Mouse (Mus musculus) heart, embryonic 10.5 days (tissue): ENCODE measurements at regions not wholly inside any gene's neighbourhood (a gene's known extent, or its start where the extent isn't known, plus 50 kb on each side); places are given as distances from the start of the nearest gene placed in this dataset.

ENCODE experiments used
- DNase-seq: peaks from one replicate; pipeline ENCODE4 v3.0.0-alpha.2; 2017; ENCODE audit warnings: low spot score
- H3K27ac ChIP-seq: fragments of 300-500 bp; sonication (generic); 2 replicates; pipeline ENCODE4 v1.5.1; 2016; ENCODE audit warnings: mild to moderate bottlenecking
- H3K27me3 ChIP-seq: fragments of 300-500 bp; sonication (generic); 2 replicates; pipeline ENCODE4 v1.6.1; 2016; ENCODE audit warnings: mild to moderate bottlenecking; ENCODE audit not compliant: poor library complexity, insufficient read depth, severe bottlenecking
- H3K36me3 ChIP-seq: fragments of 300-500 bp; sonication (generic); 2 replicates; pipeline ENCODE4 v1.6.1; 2016; ENCODE audit warnings: mild to moderate bottlenecking, moderate library complexity
- H3K4me1 ChIP-seq: fragments of 300-500 bp; sonication (generic); 2 replicates; pipeline ENCODE4 v1.6.1; 2016; ENCODE audit warnings: mild to moderate bottlenecking
- H3K4me3 ChIP-seq: fragments of 300-500 bp; sonication (generic); 2 replicates; pipeline ENCODE4 v1.5.1; 2016; ENCODE audit warnings: mild to moderate bottlenecking, moderate library complexity
- H3K9me3 ChIP-seq: fragments of 300-500 bp; sonication (generic); 2 replicates; pipeline ENCODE4 v1.6.1; 2016; ENCODE audit warnings: mild to moderate bottlenecking, moderate library complexity
- WGBS: fragments of 180-500 bp; shearing (Covaris S2); methylation state at CpG from one replicate; pipeline ENCODE4 v1.1.7; 2016; 5-methylcytosine and 5-hydroxymethylcytosine counted together

DNA sequence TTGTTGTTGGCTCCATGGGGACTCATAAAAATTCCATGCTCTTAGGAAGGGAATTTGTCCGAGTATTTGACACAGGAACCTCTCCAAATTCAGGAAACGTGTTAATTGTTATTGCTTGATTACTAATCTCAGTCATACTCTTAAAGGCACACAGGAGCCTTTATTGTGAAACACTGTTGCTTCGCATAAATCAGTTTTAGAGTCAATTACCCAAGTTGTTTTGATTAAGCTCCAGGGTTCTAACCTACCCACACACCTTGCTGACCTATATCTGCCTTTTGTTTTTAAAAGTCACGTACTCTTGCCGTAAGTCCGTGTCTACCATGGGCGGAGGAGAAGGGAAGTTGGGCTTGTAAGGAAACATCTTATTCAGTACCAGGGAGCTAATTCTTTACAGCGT, 89.6 kb upstream of the Cxadr start:
- no peak overlapping the region for H3K4me3 ChIP-seq
- H3K4me1 ChIP-seq: no peaks in the 10 kb centered on the region
- no peaks in the 10 kb centered on the region for H3K36me3 ChIP-seq
- no peaks in the 10 kb centered on the region for H3K9me3 ChIP-seq
- 79% methylated on average over 8 of the region's 8 CpGs for WGBS
- H3K27ac ChIP-seq: no peak overlapping the region
- no peaks in the 10 kb centered on the region for H3K27me3 ChIP-seq
- DNase-seq: no peak

DNA sequence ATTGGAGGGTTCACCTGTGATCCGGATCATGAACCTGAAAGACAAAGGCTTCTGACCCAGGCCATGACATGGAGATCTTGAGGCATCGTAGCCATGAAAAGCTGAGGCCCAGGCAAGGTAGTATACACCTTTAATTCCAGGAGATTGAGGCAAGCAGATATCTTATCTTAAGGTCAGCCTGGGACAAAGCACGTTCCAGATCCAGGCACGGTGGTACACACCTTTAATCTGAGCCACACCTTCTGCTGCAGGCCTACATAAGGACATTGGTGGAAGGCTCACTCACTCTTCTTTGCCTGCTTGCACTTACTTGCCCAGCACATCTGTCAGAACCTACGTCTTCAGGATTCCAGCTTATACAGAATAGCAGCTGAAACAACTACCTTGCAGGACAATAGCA, 93.0 kb upstream of the Cxadr start:
- Histone ChIP-seq H3K27ac (no peak overlapping the region), H3K4me1 (no peaks in the 10 kb centered on the region), H3K9me3 (no peaks in the 10 kb centered on the region), H3K4me3 (no peak overlapping the region), H3K27me3 (no peaks in the 10 kb centered on the region), H3K36me3 (no peaks in the 10 kb centered on the region)
- no peak for DNase-seq
- 75% methylated on average over 5 of the region's 5 CpGs for WGBS

DNA sequence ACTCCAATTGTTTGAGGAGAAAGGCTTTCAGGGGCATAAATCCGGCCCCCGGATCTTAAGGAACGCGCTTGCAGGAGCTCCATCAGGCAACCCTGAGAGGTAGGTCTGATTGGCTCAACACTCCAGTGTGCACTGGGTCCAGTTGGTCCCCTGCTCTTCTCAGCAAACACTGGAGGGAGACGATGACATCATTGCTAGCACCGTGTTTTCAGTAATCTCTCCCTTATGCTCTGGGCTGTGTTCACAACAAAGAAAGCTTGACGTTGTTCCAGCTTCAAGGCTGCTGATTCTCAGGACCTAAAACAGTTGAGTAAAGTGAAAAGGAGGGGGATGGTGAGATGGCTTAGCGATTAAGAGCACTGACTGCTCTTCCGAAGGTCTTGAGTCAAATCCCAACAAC, 97.0 kb upstream of the Cxadr start:
- H3K9me3 ChIP-seq: no peaks in the 10 kb centered on the region
- no peaks in the 10 kb centered on the region for H3K27me3 ChIP-seq
- H3K27ac ChIP-seq: no peak overlapping the region
- WGBS: 75% methylated on average over 9 of the region's 9 CpGs
- H3K36me3 ChIP-seq: no peaks in the 10 kb centered on the region
- DNase-seq: no peak
- no peaks in the 10 kb centered on the region for H3K4me1 ChIP-seq
- no peak overlapping the region for H3K4me3 ChIP-seq

DNA sequence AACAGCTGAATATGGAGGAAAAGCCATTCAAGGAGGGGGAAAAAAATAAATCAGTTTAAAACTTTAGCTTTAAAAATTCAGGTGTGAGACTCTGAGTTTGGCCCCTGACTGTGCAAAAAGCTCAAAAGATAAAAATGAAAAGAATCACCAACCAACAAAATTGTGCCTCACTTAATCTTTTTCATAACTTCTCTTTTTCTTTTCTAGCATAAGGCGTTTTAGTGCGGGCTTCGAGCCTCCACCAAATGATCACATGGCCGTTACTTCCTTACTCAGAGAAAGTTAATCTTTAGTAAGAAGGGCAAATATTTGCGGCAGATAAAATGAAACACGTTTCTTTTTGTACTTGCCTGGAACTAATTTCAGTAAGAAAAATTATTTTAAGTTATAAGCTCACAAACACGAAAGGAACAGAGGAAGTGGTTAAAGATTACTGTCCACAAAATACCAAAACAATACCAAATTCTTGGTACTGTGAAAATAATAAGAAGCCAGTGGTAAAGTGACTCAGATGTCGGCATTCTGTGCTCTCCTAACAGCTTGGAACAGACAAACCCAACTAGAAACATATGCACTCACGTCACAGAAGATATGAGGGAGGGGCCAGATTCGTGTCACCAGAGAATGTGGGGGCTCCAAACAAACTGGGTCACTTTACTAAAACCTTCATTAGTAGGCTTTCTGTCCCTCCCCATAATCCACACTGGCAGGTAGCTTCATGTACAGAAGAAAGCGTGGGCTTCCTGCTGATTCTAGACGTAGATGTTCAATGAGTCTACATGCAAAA, 101.1 kb upstream of the Cxadr start:
- no peaks in the 10 kb centered on the region for H3K27me3 ChIP-seq
- no peaks in the 10 kb centered on the region for H3K9me3 ChIP-seq
- no peak overlapping the region for H3K4me3 ChIP-seq
- no peak for DNase-seq
- H3K4me1 ChIP-seq: no peaks in the 10 kb centered on the region
- H3K36me3 ChIP-seq: no peaks in the 10 kb centered on the region
- 78% methylated on average over 12 of the region's 12 CpGs for whole genome bisulfite sequencing
- H3K27ac ChIP-seq: no peak overlapping the region

DNA sequence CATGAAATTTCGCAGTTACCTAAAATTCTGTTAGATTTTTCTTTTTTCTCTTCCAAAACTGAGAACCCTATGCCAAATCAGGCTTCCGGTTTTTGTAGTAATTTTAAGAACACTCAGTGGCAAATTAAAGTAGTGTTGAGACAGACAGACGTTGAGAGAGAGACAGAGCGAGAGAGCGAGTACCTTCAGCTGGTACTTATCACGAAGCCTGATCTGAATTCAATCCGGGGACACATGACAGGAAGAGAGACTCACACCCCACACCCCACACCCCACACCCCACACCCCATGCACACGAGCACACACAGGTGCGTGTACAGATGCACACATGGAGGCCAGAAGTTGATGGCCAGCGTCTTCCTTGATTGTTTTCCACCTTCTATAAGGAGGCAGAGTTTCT, 102.0 kb upstream of the Cxadr start:
- Histone ChIP-seq H3K36me3 (no peaks in the 10 kb centered on the region), H3K9me3 (no peaks in the 10 kb centered on the region), H3K4me3 (no peak overlapping the region), H3K27ac (no peak overlapping the region), H3K4me1 (no peaks in the 10 kb centered on the region), H3K27me3 (no peaks in the 10 kb centered on the region)
- no peak for DNase-seq
- WGBS: 68% methylated on average over 10 of the region's 10 CpGs

DNA sequence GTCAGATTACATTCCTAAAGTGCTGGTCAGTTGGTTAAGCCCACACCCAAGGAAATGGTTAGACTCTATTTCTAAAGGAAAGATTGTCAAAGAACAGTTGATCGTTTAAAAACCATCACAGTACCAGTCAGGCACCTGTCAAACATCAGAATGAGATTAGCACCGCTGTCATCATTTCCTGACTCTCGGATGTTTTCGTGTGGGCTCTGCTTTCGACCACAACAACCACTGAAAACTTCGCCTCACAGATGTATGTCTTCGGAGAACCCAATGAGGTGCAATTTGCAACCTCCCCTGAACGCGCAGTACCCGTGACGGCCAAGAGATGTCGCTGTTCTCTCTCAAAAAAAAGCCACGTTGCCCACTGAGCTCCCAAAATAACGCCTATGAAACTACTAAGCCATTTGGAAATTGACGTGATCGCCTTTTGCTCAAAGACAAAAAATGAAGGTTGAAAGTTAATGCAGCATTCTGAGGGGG, 102.6 kb upstream of the Cxadr start:
- Histone ChIP-seq H3K27ac (no peak overlapping the region), H3K9me3 (no peaks in the 10 kb centered on the region), H3K36me3 (no peaks in the 10 kb centered on the region), H3K4me3 (no peak overlapping the region), H3K27me3 (no peaks in the 10 kb centered on the region), H3K4me1 (no peaks in the 10 kb centered on the region)
- whole genome bisulfite sequencing: 7% methylated on average over 16 of the region's 16 CpGs
- peak; percentile 86 for DNase-seq

DNA sequence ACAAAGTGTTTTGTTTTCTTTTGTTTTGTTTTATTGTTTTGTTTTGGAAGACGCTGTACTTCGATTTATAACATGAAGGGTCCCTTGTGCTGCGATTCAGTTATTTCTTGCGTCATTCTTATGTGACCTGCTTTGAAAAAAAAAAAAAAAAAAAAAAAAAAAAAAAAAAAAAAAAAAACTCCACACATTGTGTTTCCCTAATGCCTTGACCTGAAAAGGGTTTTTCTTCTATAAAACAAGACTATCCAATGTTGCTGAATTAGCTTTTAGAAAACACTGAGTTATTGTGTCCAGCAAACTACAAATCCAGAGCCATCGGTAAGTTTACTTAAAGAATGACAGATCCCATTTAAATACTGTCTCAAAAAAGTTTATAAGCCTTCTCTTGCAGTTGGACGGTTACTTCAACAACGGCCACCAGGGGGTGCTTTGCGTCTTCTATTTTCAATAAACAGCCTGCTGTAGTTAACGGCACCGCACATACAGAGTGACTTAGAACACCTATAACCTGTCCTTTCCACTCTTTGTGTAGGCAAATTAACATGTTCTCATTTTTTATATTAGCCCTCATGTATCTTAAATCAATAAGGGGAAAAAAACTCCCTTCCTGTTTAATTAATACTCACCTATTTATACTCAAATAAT, 103.9 kb upstream of the Cxadr start:
- Histone ChIP-seq H3K4me1 (no peaks in the 10 kb centered on the region), H3K36me3 (no peaks in the 10 kb centered on the region), H3K4me3 (no peak overlapping the region), H3K9me3 (no peaks in the 10 kb centered on the region), H3K27me3 (no peaks in the 10 kb centered on the region), H3K27ac (no peak overlapping the region)
- DNase-seq: peak; percentile 86
- WGBS: 14% methylated on average over 10 of the region's 10 CpGs

DNA sequence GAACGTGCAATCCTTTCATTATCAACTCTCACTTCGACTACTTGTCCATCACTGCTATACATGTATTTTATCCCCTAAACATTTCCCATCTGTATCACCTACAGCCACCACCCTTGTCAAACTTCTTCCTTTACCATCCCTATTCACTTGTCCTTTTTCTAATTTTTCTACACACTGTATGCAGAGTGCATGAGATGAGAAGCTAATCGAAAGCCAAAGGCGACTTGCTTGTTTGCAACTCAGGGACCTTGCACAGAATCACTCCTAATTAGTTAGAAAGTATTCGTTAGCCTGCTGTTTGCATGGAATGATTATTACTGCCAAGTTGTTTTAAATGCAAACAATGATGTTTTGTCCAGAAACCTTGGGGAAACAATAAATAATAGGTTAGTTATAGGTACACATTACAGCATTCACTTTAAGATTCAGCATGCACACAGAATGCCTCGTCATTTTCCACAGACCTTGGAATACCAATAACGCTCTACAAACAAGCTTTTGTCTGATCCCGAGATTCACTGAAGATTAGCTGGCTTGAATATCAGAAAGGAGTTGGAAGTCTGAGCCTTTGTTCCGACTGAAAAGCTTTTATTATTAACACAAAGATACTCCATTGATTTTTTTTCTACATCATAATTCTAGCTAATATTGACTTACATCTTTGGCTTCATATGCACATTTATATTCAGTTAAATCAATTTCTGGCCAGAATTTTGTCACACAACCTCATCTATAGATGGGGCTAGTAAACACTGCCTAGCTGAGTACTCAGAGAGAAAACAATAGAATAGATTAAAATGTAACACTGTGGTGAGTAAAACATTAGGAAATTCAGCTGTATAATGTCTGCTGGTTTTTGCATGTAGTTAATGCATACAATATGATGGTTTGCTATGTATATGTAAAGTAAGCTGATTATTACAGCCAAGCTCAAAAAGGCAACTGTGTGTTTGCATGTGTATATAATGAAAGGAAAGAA, 130.4 kb upstream of the Cxadr start:
- no peak overlapping the region for H3K27ac ChIP-seq
- H3K9me3 ChIP-seq: no peaks in the 10 kb centered on the region
- DNase-seq: no peak
- no peaks in the 10 kb centered on the region for H3K36me3 ChIP-seq
- H3K4me3 ChIP-seq: no peak overlapping the region
- no peaks in the 10 kb centered on the region for H3K4me1 ChIP-seq
- WGBS: 80% methylated on average over 9 of the region's 9 CpGs
- no peaks in the 10 kb centered on the region for H3K27me3 ChIP-seq

DNA sequence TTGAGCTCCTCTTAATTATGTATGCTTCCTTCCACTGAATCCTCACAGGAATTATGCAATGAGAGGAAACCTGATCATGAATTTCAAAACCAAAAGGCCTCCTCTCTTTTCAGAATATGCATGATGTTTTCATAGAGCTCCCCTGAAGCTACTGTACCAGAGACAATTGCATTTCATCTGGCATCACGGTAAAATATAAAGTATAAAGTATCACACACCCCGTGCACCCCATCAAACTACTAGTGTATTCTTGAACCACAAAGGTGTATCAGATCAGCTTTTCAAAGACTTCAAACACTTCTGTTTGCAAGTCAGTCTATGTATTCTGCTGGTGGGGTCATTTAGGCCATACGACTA, 144.4 kb upstream of the Cxadr start:
- 67% methylated on average over 3 of the region's 3 CpGs for WGBS
- H3K27me3 ChIP-seq: no peaks in the 10 kb centered on the region
- no peaks in the 10 kb centered on the region for H3K36me3 ChIP-seq
- no peak overlapping the region for H3K27ac ChIP-seq
- DNase-seq: no peak
- H3K9me3 ChIP-seq: no peaks in the 10 kb centered on the region
- no peak overlapping the region for H3K4me3 ChIP-seq
- no peaks in the 10 kb centered on the region for H3K4me1 ChIP-seq

DNA sequence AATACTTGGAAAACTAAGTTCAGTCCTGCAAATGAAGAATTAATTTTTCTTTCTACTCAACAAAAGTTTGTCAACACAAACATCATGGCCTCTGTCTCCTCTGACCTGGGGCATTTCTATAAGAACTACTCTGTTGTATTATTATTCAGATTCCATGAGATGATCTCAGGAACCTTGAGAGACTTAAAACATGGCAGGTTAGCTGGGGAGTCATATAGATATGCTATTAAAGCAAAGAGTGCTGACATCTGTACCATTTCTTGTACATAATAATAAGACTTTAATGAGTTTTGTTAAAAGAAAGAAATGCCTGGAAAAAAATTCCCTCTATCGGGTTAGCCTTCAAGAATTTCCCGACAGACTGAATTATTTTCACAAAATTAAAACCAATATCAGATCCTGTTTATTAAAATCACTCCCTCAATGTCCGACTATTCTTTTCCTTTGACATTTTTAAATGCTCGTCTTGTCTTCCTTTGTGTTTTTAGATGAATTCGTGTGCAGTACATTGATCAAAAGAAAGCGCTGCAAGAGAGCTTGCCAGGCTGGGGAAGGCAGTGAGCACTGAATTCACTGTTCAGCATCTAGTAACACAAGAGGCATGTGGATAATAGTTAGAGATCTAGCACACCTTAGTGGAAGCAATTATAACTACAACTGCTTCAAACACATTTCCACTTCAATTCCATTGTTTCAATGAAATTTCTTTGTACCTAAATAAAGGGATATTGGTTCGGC, 145.0 kb upstream of the Cxadr start:
- no peaks in the 10 kb centered on the region for H3K27me3 ChIP-seq
- no peak overlapping the region for H3K4me3 ChIP-seq
- no peaks in the 10 kb centered on the region for H3K36me3 ChIP-seq
- H3K27ac ChIP-seq: no peak overlapping the region
- WGBS: 58% methylated on average over 7 of the region's 7 CpGs
- no peaks in the 10 kb centered on the region for H3K4me1 ChIP-seq
- DNase-seq: no peak
- no peaks in the 10 kb centered on the region for H3K9me3 ChIP-seq

DNA sequence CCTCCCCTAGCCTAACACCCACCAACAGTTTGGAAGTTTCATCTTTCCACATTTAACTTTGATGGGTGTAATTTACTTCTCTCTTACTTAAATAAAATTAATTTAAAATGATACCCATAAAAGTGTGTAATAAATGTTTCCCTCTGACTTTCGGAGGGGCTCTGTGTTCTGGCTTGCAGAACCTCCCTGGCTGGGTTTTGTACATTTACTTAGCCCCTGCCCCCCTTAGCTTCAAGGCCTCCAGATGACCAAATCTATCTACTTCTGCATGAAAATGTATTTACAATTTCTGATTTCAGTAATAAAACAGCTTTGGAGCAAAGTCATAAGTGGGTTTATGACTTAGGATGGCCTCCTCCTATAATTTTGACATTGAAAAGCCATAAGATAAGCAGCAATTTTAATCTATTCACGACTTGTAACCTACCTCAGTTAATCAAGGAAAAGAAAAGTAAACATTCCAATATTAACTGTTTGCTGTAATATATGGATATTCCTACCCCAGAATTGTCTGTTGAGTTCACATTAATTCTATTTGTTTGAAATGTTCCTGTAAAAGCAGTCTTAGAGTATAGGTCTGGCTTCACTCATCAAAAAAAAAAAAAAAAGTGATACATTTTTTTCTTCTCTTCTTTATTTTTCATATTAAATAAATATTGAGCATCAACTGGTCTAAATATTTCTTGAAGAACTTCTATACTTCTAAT, 147.2 kb upstream of the Cxadr start:
- Histone ChIP-seq H3K27ac (no peak overlapping the region), H3K9me3 (no peaks in the 10 kb centered on the region), H3K36me3 (no peaks in the 10 kb centered on the region), H3K27me3 (no peaks in the 10 kb centered on the region), H3K4me3 (no peak overlapping the region), H3K4me1 (no peaks in the 10 kb centered on the region)
- 75% methylated on average over 2 of the region's 2 CpGs for WGBS
- DNase-seq: no peak

DNA sequence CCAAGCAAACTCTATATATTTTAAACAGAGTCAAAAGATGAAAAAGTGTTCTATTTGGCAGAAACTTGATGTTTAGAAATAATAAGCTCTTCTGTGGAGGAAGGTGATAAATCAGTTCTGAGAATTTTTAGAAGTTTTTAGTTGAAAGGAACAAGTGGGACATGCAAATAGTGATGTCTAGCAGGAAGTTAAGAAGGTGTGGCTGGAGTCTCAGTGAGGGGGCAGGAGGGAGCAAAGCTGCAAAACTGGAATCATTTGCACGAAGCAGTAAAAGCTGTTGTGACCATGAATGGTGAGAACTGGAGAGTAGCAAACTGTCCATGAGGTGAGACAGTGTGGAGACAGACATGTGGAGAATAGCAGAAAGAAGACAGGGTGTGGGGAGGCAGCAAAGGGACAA, 157.1 kb upstream of the Cxadr start:
- 65% methylated on average over 1 of the region's 1 CpGs for WGBS
- Histone ChIP-seq H3K4me1 (peaks cover 3% of the 10 kb centered on the region; the same call in 1 of the 2 replicates), H3K9me3 (no peaks in the 10 kb centered on the region), H3K27ac (no peak overlapping the region), H3K4me3 (no peak overlapping the region), H3K36me3 (no peaks in the 10 kb centered on the region), H3K27me3 (no peaks in the 10 kb centered on the region)
- DNase-seq: no peak
